Mouse (Mus musculus) kidney, adult 2 months (tissue): ENCODE results near the gene Cers6. TPM values are rescaled to one million over a fixed set of nuclear protein-coding genes. Genes with fewer than 3 reads are reported as not detected.

ENCODE experiments used
- DNase-seq: peaks from one replicate; pipeline ENCODE4 v3.0.0; 2021
- H3K27ac ChIP-seq: fragments of 200-500 bp; 2 replicates; pipeline ENCODE4 v1.5.1; 2012; ENCODE audit warnings: low read depth, low read length, control low read depth, inconsistent platforms; ENCODE audit not compliant: insufficient read depth
- H3K27me3 ChIP-seq: fragments of 200-500 bp; replicated peaks from 2 replicates; pipeline ENCODE4 v1.6.1; 2012; ENCODE audit warnings: mild to moderate bottlenecking, moderate library complexity, low read length, inconsistent platforms; ENCODE audit not compliant: control insufficient read depth, insufficient read depth
- H3K36me3 ChIP-seq: fragments of 200-500 bp; 2 replicates; pipeline ENCODE4 v1.6.1; 2012; ENCODE audit warnings: mild to moderate bottlenecking, moderate library complexity, low read length, inconsistent platforms; ENCODE audit not compliant: control insufficient read depth, insufficient read depth
- H3K4me1 ChIP-seq: fragments of 200-500 bp; 2 replicates; pipeline ENCODE4 v1.6.1; 2011; ENCODE audit warnings: low read length; ENCODE audit not compliant: control insufficient read depth, insufficient read depth
- H3K4me3 ChIP-seq: fragments of 200-500 bp; 2 replicates; pipeline ENCODE4 v1.5.1; 2011; ENCODE audit warnings: mild to moderate bottlenecking, low read depth, low read length, control low read depth; ENCODE audit not compliant: insufficient read depth
- CTCF ChIP-seq: fragments of 200-500 bp; conservative IDR thresholded peaks from 2 replicates; pipeline ENCODE4 v1.5.1; 2011; ENCODE audit warnings: low read depth, mild to moderate bottlenecking, control low read depth, low read length, moderate library complexity, mixed read lengths; ENCODE audit not compliant: insufficient read depth, insufficient read length
- POLR2A ChIP-seq: fragments of 200-500 bp; IDR thresholded peaks from one replicate; pipeline ENCODE4 v1.6.1; 2011; ENCODE audit warnings: low read depth, low read length, control low read depth
- WGBS: fragments of 180-500 bp; shearing (Covaris S2); methylation state at CpG from one replicate; pipeline ENCODE4 v1.1.7; 2018; 5-methylcytosine and 5-hydroxymethylcytosine counted together
- polyA plus RNA-seq: library from polyadenylated mRNA; depleted of rRNA; stranded (reverse); fragments of >200 nt; gene quantifications from 2 replicates; pipeline ENCODE4 v1.2.3, GENCODE M21; 2012

Cers6 gene
- polyA plus RNA-seq, 1 experiment, result 11.1 TPM

GRCm38 (mm10) chr2:68924344-68924743 lies 63.1 kb downstream of the Cers6 start:
- Histone ChIP-seq H3K27ac (no peak overlapping the region), H3K27me3 (no peaks in the 10 kb centered on the region), H3K4me1 (peaks cover 4% of the 10 kb centered on the region; the same call in 1 of the 2 replicates), H3K4me3 (no peak overlapping the region), H3K36me3 (no peaks in the 10 kb centered on the region)
- 70% methylated on average over 9 of the region's 9 CpGs for WGBS
- no peak for TF ChIP-seq POLR2A
- TF ChIP-seq CTCF, result no peak
- no peak for DNase-seq

DNA sequence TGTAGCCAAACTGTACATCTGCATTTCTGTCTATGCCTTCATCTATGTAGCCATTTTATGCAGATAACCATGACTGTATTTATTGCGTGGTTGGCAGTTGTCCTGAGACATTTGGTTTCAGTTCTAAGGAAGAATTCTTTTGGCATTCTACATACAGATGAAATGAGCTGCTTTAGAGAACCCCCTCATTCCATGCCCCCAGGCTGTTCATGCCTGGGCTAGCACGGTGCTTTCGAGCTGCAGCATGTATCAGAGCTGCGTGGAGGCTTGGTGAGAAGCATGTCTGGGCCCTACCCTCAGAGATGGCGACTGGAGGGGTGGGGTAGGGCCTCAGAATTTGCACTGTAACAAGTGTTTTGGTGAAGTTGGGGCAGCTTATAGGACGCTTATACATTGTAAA lies 64.3 kb downstream of the Cers6 start:
- whole genome bisulfite sequencing, result 76% methylated on average over 6 of the region's 6 CpGs
- no peaks in the 10 kb centered on the region for H3K27me3 ChIP-seq
- no peak for DNase-seq
- TF ChIP-seq POLR2A, result no peak
- no peak overlapping the region for H3K4me3 ChIP-seq
- H3K36me3 ChIP-seq, result no peaks in the 10 kb centered on the region
- peaks cover 4% of the 10 kb centered on the region; the same call in 1 of the 2 replicates for H3K4me1 ChIP-seq
- H3K27ac ChIP-seq, result no peak overlapping the region

GRCm38 (mm10) chr2:68926913-68927790 lies 65.9 kb downstream of the Cers6 start:
- Histone ChIP-seq H3K4me3 (no peak overlapping the region), H3K27ac (no peak overlapping the region), H3K36me3 (no peaks in the 10 kb centered on the region), H3K27me3 (no peaks in the 10 kb centered on the region), H3K4me1 (peaks cover 11% of the 10 kb centered on the region)
- peak; percentile 52 for DNase-seq
- TF ChIP-seq CTCF, result no peak
- no peak for TF ChIP-seq POLR2A
- WGBS, result 55% methylated on average over 10 of the region's 10 CpGs

- Histone ChIP-seq H3K4me3 (no peak overlapping the region), H3K4me1 (peaks cover 20% of the 10 kb centered on the region), H3K36me3 (no peaks in the 10 kb centered on the region), H3K27me3 (no peaks in the 10 kb centered on the region), H3K27ac (peak overlapping the region; percentile 90)
- DNase-seq, result no peak
- TF ChIP-seq CTCF, result no peak
- TF ChIP-seq POLR2A, result no peak
- WGBS, result 50% methylated on average over 4 of the region's 4 CpGs
These were observed 71.0 kb downstream of the Cers6 start for GRCm38 (mm10) chr2:68932240-68932639.

GRCm38 (mm10) chr2:68932656-68933055 lies 71.4 kb downstream of the Cers6 start:
- Histone ChIP-seq H3K4me3 (no peak overlapping the region), H3K36me3 (no peaks in the 10 kb centered on the region), H3K27ac (peak overlapping the region; percentile 90), H3K4me1 (peaks cover 20% of the 10 kb centered on the region), H3K27me3 (no peaks in the 10 kb centered on the region)
- TF ChIP-seq CTCF (no peak), POLR2A (no peak)
- DNase-seq, result peak; percentile 81
- WGBS, result 46% methylated on average over 4 of the region's 4 CpGs

DNA sequence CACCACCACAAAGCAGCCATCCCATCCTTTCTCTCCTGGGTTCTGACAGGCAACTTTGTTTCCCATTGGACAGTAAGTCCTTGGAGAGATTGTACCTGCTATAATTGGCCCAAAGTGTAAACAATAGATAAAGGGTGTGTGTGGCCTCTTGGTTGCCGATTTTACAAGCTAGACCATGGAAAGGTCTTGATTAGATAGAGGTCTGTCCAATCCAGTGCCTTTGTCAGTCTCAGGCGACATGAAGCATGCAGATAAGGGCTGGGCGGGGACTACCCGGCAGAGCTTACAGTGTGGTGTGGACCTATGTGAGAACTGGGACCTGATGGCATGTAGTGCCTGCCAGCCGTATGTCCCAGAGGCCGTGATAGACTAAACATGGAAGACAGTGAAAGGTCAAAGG lies 73.4 kb downstream of the Cers6 start:
- Histone ChIP-seq H3K27me3 (no peaks in the 10 kb centered on the region), H3K4me1 (peaks cover 20% of the 10 kb centered on the region), H3K27ac (no peak overlapping the region), H3K36me3 (no peaks in the 10 kb centered on the region), H3K4me3 (no peak overlapping the region)
- 86% methylated on average over 6 of the region's 6 CpGs for WGBS
- TF ChIP-seq POLR2A (no peak), CTCF (no peak)
- no peak for DNase-seq

DNA sequence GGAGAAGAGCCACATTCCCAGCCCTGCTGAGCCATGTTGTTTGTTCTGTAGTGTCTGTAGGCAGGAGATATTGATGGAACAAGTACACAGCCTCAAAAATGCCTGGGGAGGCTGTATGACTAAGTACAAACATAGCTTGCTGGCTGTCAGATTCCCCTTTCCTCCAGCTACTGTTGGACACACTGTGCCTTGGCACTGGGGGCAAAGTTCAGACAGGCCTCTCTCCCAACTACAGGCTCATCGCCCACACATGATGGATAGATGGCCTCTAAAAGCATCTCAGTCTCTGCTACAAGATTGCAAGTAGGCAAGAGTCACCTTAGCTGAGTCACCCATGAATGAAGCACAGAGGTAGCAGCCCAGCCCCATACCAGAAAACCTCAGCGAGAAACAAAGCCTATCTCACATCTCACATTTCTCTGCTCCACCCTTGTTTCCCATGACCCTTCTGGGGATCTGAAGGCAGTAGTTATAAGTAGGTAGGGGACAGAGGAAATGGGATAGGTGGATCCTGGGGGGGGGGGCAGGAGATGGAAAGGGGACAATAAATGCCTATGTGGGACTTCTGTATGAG lies 74.6 kb downstream of the Cers6 start:
- Histone ChIP-seq H3K27ac (peak overlapping the region; percentile 43; the same call in 1 of the 2 replicates), H3K27me3 (no peaks in the 10 kb centered on the region), H3K36me3 (no peaks in the 10 kb centered on the region), H3K4me3 (no peak overlapping the region), H3K4me1 (peaks cover 20% of the 10 kb centered on the region)
- peak; percentile 78 for DNase-seq
- TF ChIP-seq CTCF, result no peak
- TF ChIP-seq POLR2A, result no peak
- 58% methylated on average over 2 of the region's 2 CpGs for WGBS
